Mouse (Mus musculus) stomach, embryonic 14.5 days (tissue): ENCODE measurements at regions not wholly inside any gene's neighbourhood (a gene's known extent, or its start where the extent isn't known, plus 50 kb on each side); places are given as distances from the start of the nearest gene placed in this dataset.

Experiments
- ATAC-seq: fragments of 200-750 bp; cut with Nextera tagmentation; 2 replicates; pipeline ENCODE4 v1.8.0; 2017; ENCODE audit warnings: low read depth, moderate TSS enrichment; ENCODE audit not compliant: insufficient number of reproducible peaks, insufficient read depth, low FRiP score
- H3K27ac ChIP-seq: fragments of 300-500 bp; sonication (generic); 2 replicates; pipeline ENCODE4 v1.5.1; 2014; ENCODE audit warnings: mild to moderate bottlenecking, low read length, moderate library complexity, mixed read lengths
- H3K27me3 ChIP-seq: fragments of 300-500 bp; sonication (generic); 2 replicates; pipeline ENCODE4 v1.6.1; 2014; ENCODE audit warnings: low read length, control low read depth, mixed read lengths; ENCODE audit not compliant: control insufficient read depth, insufficient read depth
- H3K36me3 ChIP-seq: fragments of 300-500 bp; sonication (generic); 2 replicates; pipeline ENCODE4 v1.6.1; 2014; ENCODE audit warnings: mild to moderate bottlenecking, control low read depth, low read length, moderate library complexity, mixed read lengths; ENCODE audit not compliant: control insufficient read depth, insufficient read depth
- H3K4me1 ChIP-seq: fragments of 300-500 bp; sonication (generic); 2 replicates; pipeline ENCODE4 v1.6.1; 2014; ENCODE audit warnings: low read length, control low read depth, mixed read lengths; ENCODE audit not compliant: control insufficient read depth, insufficient read depth
- H3K4me2 ChIP-seq: fragments of 300-500 bp; sonication (generic); replicated peaks from 2 replicates; pipeline ENCODE4 v1.6.1; 2014; ENCODE audit warnings: low read depth, low read length, control low read depth
- H3K4me3 ChIP-seq: fragments of 300-500 bp; sonication (generic); 2 replicates; pipeline ENCODE4 v1.5.1; 2014; ENCODE audit warnings: low read depth, low read length, control low read depth
- H3K9ac ChIP-seq: fragments of 300-500 bp; sonication (generic); replicated peaks from 2 replicates; pipeline ENCODE4 v1.6.1; 2014; ENCODE audit warnings: low read depth, mild to moderate bottlenecking, control low read depth, low read length, moderate library complexity, mixed read lengths
- H3K9me3 ChIP-seq: fragments of 300-500 bp; sonication (generic); 2 replicates; pipeline ENCODE4 v1.6.1; 2016; ENCODE audit warnings: low read depth, low read length, control low read depth; ENCODE audit not compliant: control insufficient read depth
- WGBS: fragments of 180-500 bp; shearing (Covaris S2); extraction: QIAGEN DNeasy Blood & Tissue Kit; methylation state at CpG from one replicate; pipeline ENCODE4 v1.1.7; 2014; 5-methylcytosine and 5-hydroxymethylcytosine counted together

DNA sequence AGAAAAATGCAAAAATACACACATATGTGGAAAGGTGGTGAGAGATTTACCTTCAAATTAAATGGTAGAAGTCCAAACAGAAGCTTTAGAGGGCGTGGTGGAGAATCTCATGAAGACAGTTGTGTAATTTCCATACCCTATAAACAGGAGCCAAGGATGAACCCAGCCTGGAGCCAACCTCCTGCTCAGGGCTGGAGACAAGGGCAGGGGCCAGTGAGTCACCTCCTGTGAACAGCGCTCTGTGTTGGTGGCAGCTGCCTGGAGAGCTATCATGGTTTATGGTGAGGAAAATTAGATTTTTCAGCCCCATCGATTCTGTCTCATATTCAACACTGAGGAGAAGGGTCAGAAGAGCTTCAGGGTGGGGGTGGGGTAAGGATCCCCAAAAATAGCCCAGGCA lies 261.1 kb downstream of the Agtpbp1 start:
- no peak overlapping the region for H3K4me2 ChIP-seq
- no peaks in the 10 kb centered on the region for H3K4me1 ChIP-seq
- no peak overlapping the region for H3K9ac ChIP-seq
- no peak overlapping the region for H3K27ac ChIP-seq
- WGBS = 92% methylated on average over 3 of the region's 3 CpGs
- H3K9me3 ChIP-seq = no peaks in the 10 kb centered on the region
- no peaks in the 10 kb centered on the region for H3K36me3 ChIP-seq
- H3K27me3 ChIP-seq = no peaks in the 10 kb centered on the region
- H3K4me3 ChIP-seq = no peak overlapping the region
- no peak for ATAC-seq

DNA sequence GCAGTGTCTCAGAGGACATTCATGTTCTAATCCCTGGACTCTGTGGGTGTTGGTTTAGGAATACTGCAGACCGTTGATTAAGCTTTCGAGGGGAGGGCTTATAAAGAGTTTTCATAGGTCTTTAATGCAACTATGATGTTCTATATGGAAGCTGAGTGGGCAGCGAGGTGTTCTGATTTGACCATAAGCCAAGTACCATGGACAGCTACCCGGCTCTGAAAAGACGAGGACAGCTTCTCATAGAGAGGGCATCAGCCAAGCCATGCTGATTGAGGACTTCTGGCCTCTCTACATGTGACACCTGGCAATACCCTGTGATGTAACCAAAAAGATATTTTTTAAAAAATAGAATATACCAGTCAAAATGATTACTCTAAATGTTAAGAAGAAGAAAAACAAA lies 261.6 kb downstream of the Agtpbp1 start:
- Histone ChIP-seq H3K4me2 (no peak overlapping the region), H3K27ac (no peak overlapping the region), H3K9ac (no peak overlapping the region), H3K4me3 (no peak overlapping the region), H3K9me3 (no peaks in the 10 kb centered on the region), H3K4me1 (no peaks in the 10 kb centered on the region), H3K36me3 (no peaks in the 10 kb centered on the region), H3K27me3 (no peaks in the 10 kb centered on the region)
- ATAC-seq = no peak
- 37% methylated on average over 5 of the region's 5 CpGs for whole genome bisulfite sequencing

DNA sequence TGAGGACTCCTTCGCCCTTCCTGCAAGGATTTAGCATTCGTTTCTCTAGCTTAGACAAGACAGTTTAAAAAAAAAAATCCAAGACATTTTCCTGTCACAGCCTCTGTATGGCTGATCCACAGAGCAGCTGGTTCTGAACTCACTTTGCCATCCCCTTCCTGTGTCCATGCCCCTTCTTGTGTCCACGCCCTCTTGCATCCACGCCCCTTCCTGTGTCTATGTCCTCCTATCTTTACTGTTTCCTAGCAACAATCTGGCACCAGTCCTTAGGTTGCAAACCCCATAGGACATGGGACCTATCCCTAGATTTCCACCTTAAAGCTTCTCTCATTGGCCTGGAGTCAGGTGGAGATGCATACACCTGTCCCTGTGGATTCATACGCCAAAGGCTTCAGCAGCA lies 264.8 kb downstream of the Agtpbp1 start:
- 83% methylated on average over 5 of the region's 5 CpGs for WGBS
- no peak overlapping the region for H3K9ac ChIP-seq
- H3K4me3 ChIP-seq = no peak overlapping the region
- H3K4me2 ChIP-seq = no peak overlapping the region
- no peaks in the 10 kb centered on the region for H3K4me1 ChIP-seq
- no peak overlapping the region for H3K27ac ChIP-seq
- H3K9me3 ChIP-seq = no peaks in the 10 kb centered on the region
- H3K27me3 ChIP-seq = no peaks in the 10 kb centered on the region
- no peaks in the 10 kb centered on the region for H3K36me3 ChIP-seq
- no peak for ATAC-seq

DNA sequence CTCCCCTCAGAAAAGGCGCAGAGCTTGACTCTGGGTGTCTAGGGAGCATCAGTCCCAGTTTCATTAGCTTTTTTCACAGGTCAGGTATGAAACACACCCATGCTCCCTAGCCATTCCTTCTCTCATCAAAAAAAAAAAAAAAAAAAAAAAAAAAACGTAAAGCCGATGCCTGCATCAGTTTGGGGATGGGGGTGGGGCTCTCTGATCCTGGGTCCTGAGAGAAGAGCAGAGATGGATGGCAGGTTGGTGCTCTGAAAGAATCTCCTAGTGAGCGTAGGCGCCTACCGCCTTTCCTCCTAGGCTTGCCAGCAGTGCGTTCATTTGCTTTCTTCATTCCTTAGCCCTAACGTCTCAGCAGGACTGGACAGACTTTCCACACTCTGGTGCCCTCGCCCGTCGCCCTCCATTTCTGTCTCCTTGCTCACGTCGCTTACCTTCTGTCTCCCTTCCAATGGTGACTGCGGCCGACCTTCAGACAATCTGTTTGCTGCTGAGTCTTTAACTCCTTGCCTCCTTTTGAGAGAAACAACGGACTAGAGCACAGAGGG lies 267.5 kb downstream of the Agtpbp1 start:
- H3K36me3 ChIP-seq = no peaks in the 10 kb centered on the region
- no peaks in the 10 kb centered on the region for H3K27me3 ChIP-seq
- no peak overlapping the region for H3K27ac ChIP-seq
- no peaks in the 10 kb centered on the region for H3K4me1 ChIP-seq
- 56% methylated on average over 16 of the region's 16 CpGs for WGBS
- no peak for ATAC-seq
- no peak overlapping the region for H3K9ac ChIP-seq
- H3K9me3 ChIP-seq = no peaks in the 10 kb centered on the region
- H3K4me3 ChIP-seq = no peak overlapping the region
- no peak overlapping the region for H3K4me2 ChIP-seq

DNA sequence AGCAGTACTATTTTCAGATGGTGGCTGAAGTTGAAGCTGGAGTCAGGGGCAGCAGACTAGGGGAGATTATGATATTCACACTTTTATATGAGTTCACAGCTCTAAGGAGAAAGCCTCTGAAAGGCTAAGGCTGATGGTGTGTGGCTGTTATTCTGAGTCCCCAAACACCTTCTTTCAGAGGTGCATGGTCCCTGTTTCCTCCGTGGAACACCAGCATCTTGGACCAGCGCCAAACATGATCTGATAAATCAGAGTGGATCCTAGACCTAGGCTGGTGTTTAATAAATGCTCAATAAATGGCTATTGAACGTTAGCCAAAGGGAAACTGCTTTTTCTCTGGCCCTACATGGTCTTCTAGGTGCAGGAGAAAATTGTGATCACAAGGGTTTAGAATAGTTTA lies 269.2 kb downstream of the Agtpbp1 start:
- WGBS = 51% methylated on average over 3 of the region's 3 CpGs
- no peaks in the 10 kb centered on the region for H3K4me1 ChIP-seq
- no peaks in the 10 kb centered on the region for H3K9me3 ChIP-seq
- no peak overlapping the region for H3K27ac ChIP-seq
- no peak for ATAC-seq
- no peak overlapping the region for H3K4me2 ChIP-seq
- no peak overlapping the region for H3K9ac ChIP-seq
- no peaks in the 10 kb centered on the region for H3K27me3 ChIP-seq
- no peak overlapping the region for H3K4me3 ChIP-seq
- H3K36me3 ChIP-seq = no peaks in the 10 kb centered on the region

DNA sequence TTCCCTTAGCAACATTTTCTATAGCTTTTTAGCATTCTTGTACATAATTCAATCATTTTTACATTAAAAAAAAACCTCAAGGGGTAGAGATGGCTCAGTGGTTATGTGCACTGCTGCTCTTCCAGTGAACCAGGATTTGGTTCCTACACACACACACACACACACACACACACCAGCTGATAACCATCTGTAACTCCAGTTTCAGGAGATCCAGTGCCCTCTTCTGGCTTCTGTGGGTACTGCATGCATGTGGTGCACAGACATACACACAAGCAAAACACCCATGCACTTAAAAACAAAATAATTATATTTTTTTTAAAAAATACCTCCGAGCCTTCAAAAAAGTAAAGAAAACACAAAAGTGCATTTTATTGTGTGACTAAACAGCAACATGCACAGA lies 270.6 kb downstream of the Agtpbp1 start:
- Histone ChIP-seq H3K27ac (no peak overlapping the region), H3K9me3 (no peaks in the 10 kb centered on the region), H3K36me3 (no peaks in the 10 kb centered on the region), H3K4me1 (no peaks in the 10 kb centered on the region), H3K4me3 (no peak overlapping the region), H3K9ac (no peak overlapping the region), H3K4me2 (no peak overlapping the region), H3K27me3 (no peaks in the 10 kb centered on the region)
- WGBS = 73% methylated on average over 1 of the region's 1 CpGs
- ATAC-seq = no peak

DNA sequence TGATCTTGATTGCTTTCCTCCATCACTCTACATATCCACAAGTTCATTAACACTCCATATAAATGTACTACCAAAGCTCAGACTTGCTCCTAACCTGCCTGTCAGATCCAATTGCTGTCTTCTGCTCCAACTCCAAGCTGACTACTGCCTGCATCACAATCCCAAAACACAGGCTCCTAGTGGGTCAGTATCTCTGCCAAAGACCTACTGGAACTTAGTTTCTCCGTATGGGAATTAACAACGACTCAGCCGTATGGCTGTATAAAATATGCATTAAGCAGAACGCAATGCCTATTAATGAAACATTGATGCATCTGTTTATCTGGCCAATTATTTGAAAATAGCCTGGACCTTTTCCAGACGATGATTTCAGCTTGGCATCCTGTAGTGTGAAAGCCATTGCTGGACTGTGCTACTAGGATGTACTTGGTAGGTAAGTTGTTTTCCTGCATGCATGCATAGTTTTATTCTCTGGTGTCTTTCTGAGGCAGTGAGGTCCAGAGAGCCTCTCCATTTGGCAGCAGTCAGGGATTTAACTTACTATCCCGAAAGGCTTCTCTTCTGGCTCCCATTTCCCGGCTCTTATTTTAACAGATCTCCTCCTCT lies 271.2 kb downstream of the Agtpbp1 start:
- WGBS = 90% methylated on average over 7 of the region's 7 CpGs
- no peaks in the 10 kb centered on the region for H3K9me3 ChIP-seq

DNA sequence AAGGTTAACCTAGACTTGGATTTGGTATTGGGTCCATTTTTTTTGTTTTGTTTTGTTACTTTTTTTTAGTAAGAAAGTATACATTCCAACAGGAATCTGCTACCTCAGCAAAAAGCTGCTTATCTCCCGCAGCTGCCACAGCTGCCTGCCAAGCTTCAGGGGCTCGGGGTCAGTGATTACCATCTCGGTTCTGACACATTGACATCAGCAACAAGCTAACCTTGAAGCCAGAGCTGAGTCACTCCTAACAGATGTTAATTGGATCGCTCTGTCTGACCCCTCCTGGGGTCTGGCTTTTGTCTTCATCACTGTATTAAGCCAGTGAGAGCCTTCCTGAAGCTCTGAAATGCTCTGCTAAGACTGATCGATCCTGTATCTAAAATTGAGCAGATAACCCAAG lies 292.1 kb downstream of the Agtpbp1 start:
- no peak overlapping the region for H3K27ac ChIP-seq
- no peaks in the 10 kb centered on the region for H3K27me3 ChIP-seq
- H3K36me3 ChIP-seq = no peaks in the 10 kb centered on the region
- H3K4me1 ChIP-seq = 0 out of 2 replicates have a peak, but pooled peaks cover 3% of the 10 kb centered on the region
- H3K4me3 ChIP-seq = no peak overlapping the region
- no peak for ATAC-seq
- no peaks in the 10 kb centered on the region for H3K9me3 ChIP-seq
- H3K9ac ChIP-seq = no peak overlapping the region
- 8% methylated on average over 5 of the region's 5 CpGs for WGBS
- no peak overlapping the region for H3K4me2 ChIP-seq

More for the DNA sequence above, 271.2 kb downstream of the Agtpbp1 start:
- Histone ChIP-seq H3K36me3 (no peaks in the 10 kb centered on the region), H3K4me2 (no peak overlapping the region), H3K27ac (no peak overlapping the region), H3K4me1 (no peaks in the 10 kb centered on the region), H3K27me3 (no peaks in the 10 kb centered on the region), H3K4me3 (no peak overlapping the region), H3K9ac (no peak overlapping the region)
- ATAC-seq = no peak

DNA sequence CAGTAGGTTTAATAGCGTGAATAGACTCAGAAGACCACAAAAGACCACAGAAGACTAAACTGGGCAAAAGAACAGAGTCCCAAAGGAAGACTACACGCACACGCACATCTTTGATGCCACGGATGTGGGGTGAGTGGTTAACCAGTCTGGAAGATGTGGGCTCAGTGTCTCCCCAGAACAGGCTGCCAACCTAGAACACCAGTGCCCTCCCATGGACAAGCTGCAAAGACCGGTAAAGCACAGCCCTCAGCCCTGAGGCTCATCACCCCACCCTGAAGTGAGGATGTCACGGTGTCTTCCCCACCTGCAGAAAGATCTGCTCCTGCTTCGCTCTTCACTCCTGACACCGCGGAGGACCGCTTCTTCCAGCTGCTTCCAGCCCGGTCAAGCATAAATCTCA lies 295.9 kb downstream of the Agtpbp1 start:
- Histone ChIP-seq H3K27me3 (no peaks in the 10 kb centered on the region), H3K4me2 (no peak overlapping the region), H3K27ac (no peak overlapping the region), H3K4me1 (0 out of 2 replicates have a peak, but pooled peaks cover 3% of the 10 kb centered on the region), H3K4me3 (no peak overlapping the region), H3K9me3 (no peaks in the 10 kb centered on the region), H3K9ac (no peak overlapping the region), H3K36me3 (no peaks in the 10 kb centered on the region)
- WGBS = 77% methylated on average over 11 of the region's 11 CpGs
- ATAC-seq = no peak
